Mouse (Mus musculus) limb, embryonic 10.5 days (tissue): ENCODE measurements around the gene Ushbp1. TPM values are rescaled to one million over a fixed set of nuclear protein-coding genes. Genes with fewer than 3 reads are reported as not detected.
"Not testable (repeated sequence)": the region's sequence is repeated elsewhere in the genome, so short reads cannot be mapped to it uniquely, and the experiment has no call there.

Experiments
- DNase-seq: peaks from one replicate; pipeline ENCODE4 v3.0.0-alpha.2; 2017; ENCODE audit warnings: low spot score
- H3K27ac ChIP-seq: fragments of 300-500 bp; sonication (generic); 2 replicates; pipeline ENCODE4 v1.5.1; 2016; ENCODE audit warnings: mild to moderate bottlenecking
- H3K27me3 ChIP-seq: fragments of 300-500 bp; sonication (generic); 2 replicates; pipeline ENCODE4 v1.6.1; 2016; ENCODE audit warnings: low read depth, mild to moderate bottlenecking; ENCODE audit not compliant: poor library complexity, severe bottlenecking
- H3K36me3 ChIP-seq: fragments of 300-500 bp; sonication (generic); 2 replicates; pipeline ENCODE4 v1.6.1; 2016; ENCODE audit warnings: mild to moderate bottlenecking, moderate library complexity
- H3K4me1 ChIP-seq: fragments of 300-500 bp; sonication (generic); 2 replicates; pipeline ENCODE4 v1.6.1; 2016
- H3K4me3 ChIP-seq: fragments of 300-500 bp; sonication (generic); 2 replicates; pipeline ENCODE4 v1.5.1; 2016; ENCODE audit warnings: mild to moderate bottlenecking, moderate library complexity
- H3K9me3 ChIP-seq: fragments of 300-500 bp; sonication (generic); replicated peaks from 2 replicates; pipeline ENCODE4 v1.6.1; 2016; ENCODE audit warnings: mild to moderate bottlenecking
- WGBS: fragments of 180-500 bp; shearing (Covaris S2); methylation state at CpG from one replicate; pipeline ENCODE4 v1.1.7; 2016; 5-methylcytosine and 5-hydroxymethylcytosine counted together
- polyA plus RNA-seq: library from polyadenylated mRNA; unstranded; fragments of >200 nt; fragmentation: Nextera tagmentation; extraction: Ambion mirVana; gene quantifications from 2 replicates; pipeline ENCODE4 v1.2.1, GENCODE M21; 2016

Gene Ushbp1
- 6.6 and 6.9 TPM in 2 replicates for polyA plus RNA-seq

DNA sequence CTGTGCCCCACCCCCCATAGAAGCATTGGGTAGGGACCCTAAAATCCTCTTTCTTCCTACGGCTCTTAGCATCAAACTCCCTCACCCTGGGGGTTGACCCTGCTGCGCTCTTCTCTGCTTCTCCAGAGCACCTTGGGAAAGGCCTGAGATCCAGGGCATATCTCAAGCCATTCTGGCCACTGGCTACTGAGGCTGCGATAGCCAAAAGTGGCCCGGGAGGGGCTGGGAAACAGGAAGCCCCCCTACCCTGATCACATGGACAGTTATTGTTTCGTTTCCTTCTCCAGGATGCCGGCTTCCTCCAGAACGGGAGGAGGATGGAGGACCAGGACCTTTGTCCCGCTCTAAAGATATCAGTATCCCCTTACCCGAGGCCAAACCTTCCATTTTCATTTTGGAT is at the start of gene Ushbp1:
Ushbp1 (minus strand) TSS at position 174 of the 400 bp plus-strand sequence.
- Histone ChIP-seq H3K27ac (peak within 1 kb of the TSS; percentile 88), H3K9me3 (no peaks in the 10 kb centered on the region), H3K4me1 (peaks cover 28% of the 10 kb centered on the region), H3K4me3 (peak within 1 kb of the TSS; percentile 85), H3K36me3 (peaks cover 22% of the 10 kb centered on the region), H3K27me3 (no peaks in the 10 kb centered on the region)
- 89% methylated on average over 9 of the region's 9 CpGs for WGBS
- DNase-seq, result no peak

DNA sequence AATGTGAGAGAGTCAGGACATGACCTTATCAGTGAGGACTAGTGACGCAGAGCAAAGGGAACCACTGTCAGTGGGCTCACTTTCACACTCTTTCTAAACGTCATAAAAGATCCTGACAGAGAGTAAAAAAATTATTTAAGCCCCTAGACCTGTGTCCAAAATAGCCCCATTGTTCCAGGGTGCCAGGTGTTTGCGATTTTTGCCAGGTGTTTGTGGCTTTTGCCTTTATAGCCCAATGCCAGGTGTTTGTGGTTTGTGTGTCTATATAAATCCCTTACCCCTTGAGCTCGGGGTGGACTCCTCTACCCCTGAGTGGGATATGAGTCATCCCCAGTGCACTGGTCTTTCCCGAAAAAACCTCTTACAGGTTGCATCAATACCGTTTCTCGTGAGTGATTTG is 49.5 kb upstream of the Ushbp1 start:
- WGBS, result 85% methylated on average over 7 of the region's 7 CpGs
- Histone ChIP-seq H3K27ac (no peak overlapping the region), H3K9me3 (no peaks in the 10 kb centered on the region), H3K27me3 (peaks cover 17% of the 10 kb centered on the region), H3K4me3 (no peak overlapping the region), H3K36me3 (no peaks in the 10 kb centered on the region), H3K4me1 (peaks cover 3% of the 10 kb centered on the region; the same call in 1 of the 2 replicates)
- DNase-seq, result no peak

DNA sequence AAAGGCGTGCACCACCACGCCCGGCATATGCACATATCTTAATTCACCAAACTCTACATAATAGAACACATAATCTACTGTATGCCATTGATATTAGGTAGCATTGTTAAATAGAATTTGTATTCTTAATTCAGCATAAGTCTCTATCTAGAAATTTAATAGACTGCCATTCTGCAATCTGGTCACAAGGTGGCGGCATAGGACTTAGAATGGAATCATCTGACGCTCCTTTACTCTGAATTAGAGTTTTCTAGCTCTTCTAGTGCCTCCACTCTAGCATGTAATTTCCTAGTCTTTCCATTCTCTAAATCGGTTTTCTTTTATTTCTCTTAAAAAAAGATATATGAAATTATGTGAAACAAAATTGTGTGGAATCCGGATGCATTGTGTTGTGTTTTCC is 45.8 kb upstream of the Ushbp1 start:
- H3K27ac ChIP-seq, result no peak overlapping the region
- DNase-seq, result peak; percentile 65
- H3K9me3 ChIP-seq, result no peaks in the 10 kb centered on the region
- no peak overlapping the region for H3K4me3 ChIP-seq
- no peaks in the 10 kb centered on the region for H3K36me3 ChIP-seq
- under 1% methylated on average over 7 of the region's 7 CpGs for WGBS
- peaks cover 17% of the 10 kb centered on the region for H3K27me3 ChIP-seq
- peaks cover 3% of the 10 kb centered on the region; the same call in 1 of the 2 replicates for H3K4me1 ChIP-seq

DNA sequence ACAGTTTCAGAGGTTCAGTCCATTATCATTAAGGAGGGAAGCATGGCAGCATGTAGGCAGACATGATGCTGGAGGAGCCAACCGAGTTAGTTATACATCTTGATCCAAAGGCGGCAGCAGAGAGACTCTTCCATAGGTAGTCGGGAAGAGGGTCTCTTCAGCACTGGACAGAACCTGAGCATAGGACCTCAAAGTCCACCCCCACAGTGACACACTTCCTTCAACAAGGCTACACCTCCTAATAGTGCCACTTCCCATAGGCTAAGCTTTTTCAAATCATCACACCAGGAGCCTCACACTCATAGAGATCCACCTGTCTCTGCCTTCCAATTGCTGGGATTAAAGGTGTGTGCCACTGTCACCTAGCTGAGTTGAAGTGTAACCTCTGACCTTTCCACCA is 41.4 kb upstream of the Ushbp1 start:
- no peaks in the 10 kb centered on the region for H3K9me3 ChIP-seq
- H3K27ac ChIP-seq, result no peak overlapping the region
- H3K4me3 ChIP-seq, result no peak overlapping the region
- H3K4me1 ChIP-seq, result peaks cover 3% of the 10 kb centered on the region; the same call in 1 of the 2 replicates
- 61% methylated on average over 3 of the region's 3 CpGs for WGBS
- peaks cover 3% of the 10 kb centered on the region for H3K27me3 ChIP-seq
- no peaks in the 10 kb centered on the region for H3K36me3 ChIP-seq
- no peak for DNase-seq

DNA sequence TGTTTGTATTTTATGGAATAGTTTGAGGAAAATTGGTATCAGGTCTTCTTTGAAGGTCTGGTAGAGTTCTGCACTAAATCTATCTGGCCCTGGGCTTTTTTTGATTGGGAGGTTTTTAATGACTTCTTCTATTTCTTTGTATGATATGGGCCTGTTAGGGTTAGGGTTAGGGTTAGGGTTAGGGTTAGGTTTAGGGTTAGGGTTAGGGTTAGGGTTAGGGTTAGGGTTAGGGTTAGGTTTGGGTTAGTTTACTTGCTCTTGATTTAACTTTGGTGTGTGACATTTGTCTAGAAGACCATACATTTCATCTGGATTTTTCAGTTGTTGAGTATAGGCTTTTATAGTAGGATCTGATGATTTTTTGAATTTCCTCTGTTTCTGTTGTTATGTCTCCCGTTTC is 37.3 kb upstream of the Ushbp1 start:
- H3K9me3 ChIP-seq, H3K4me3 ChIP-seq, H3K27me3 ChIP-seq, H3K36me3 ChIP-seq, DNase-seq, H3K4me1 ChIP-seq, H3K27ac ChIP-seq: not testable (repeated sequence)
- 91% methylated on average over 1 of the region's 1 CpGs for WGBS

DNA sequence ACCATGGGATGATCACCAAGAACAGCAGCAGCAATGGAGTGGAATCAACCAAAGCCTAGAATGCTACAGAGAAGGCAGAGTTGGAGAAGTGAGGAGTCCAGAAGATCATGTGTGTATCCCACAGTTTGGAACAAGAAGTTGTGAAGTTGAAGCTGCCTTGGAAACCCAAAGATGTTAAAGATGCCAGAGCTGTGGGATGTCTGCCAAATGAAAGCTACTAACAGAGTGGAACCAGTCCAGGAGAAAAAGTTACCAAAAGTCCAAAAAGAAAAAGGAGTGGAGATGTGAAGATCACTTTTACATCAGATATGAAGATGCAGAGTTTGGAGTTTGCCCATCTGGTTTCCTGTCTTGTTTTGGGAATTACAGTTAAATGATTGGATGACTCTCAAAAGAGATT is 26.5 kb upstream of the Ushbp1 start:
- H3K27me3 ChIP-seq, result no peaks in the 10 kb centered on the region
- no peaks in the 10 kb centered on the region for H3K4me1 ChIP-seq
- no peaks in the 10 kb centered on the region for H3K9me3 ChIP-seq
- no peak overlapping the region for H3K4me3 ChIP-seq
- DNase-seq, result no peak
- H3K36me3 ChIP-seq, result no peaks in the 10 kb centered on the region
- no peak overlapping the region for H3K27ac ChIP-seq

DNA sequence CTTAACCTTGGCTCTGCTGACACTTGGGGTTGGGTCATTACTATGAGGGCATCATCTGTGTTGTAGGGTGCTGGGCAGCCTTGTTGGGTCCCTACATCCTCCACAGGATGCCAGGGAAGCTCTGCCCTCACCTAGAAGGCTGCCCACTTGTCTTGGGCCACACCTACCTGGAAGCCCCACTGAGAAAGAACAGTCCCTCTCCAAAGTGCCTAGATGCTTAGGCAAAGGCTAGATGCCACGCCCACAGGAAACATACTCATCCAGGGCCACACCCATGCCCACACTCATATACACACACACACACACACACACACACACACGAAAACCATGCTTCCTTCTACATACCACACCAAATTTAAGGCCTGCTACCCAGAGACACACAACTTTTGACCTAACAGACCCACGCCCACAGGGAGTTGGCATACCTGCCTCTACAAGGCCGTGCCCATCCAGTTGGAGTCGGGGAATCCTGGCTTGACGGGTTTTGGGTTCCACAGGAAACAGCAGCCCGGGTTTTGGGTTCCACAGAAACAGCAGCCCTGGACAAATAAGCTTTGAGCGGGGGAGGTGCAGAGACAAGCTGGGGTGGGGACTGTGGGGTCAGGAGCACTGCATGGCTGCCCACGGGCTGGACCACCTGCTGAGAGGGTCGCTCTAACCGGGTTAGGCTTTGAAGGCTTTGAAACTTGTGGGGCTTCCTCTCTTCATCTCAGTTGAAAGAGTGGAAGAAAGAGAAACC is 16.1 kb upstream of the Ushbp1 start:
- Histone ChIP-seq H3K4me1 (peaks cover 20% of the 10 kb centered on the region), H3K27ac (no peak overlapping the region), H3K4me3 (no peak overlapping the region), H3K9me3 (no peaks in the 10 kb centered on the region), H3K36me3 (peaks cover 31% of the 10 kb centered on the region), H3K27me3 (no peaks in the 10 kb centered on the region)
- WGBS, result 57% methylated on average over 11 of the region's 11 CpGs
- DNase-seq, result no peak

DNA sequence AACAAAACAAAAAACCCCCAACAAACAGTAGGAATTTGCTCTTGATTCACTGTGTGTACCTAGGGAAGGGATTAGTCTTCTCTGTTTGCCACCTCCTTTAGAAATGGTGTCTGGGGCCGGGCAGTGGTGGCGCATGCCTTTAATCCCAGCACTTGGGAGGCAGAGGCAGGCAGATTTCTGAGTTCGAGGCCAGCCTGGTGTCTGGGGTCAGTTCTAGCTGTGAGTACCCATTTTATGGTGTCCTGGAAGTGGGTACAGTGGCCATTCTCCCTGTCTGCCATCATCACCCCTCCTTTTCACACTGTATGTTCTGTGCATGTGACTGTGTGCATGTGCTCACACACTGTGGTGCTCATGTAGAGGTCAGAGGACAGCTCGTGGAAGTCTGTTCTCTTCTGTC is 12.6 kb upstream of the Ushbp1 start:
- Histone ChIP-seq H3K27ac (no peak overlapping the region), H3K27me3 (no peaks in the 10 kb centered on the region), H3K36me3 (peaks cover 43% of the 10 kb centered on the region), H3K4me3 (no peak overlapping the region), H3K9me3 (no peaks in the 10 kb centered on the region), H3K4me1 (peaks cover 34% of the 10 kb centered on the region)
- 92% methylated on average over 4 of the region's 4 CpGs for WGBS
- no peak for DNase-seq

DNA sequence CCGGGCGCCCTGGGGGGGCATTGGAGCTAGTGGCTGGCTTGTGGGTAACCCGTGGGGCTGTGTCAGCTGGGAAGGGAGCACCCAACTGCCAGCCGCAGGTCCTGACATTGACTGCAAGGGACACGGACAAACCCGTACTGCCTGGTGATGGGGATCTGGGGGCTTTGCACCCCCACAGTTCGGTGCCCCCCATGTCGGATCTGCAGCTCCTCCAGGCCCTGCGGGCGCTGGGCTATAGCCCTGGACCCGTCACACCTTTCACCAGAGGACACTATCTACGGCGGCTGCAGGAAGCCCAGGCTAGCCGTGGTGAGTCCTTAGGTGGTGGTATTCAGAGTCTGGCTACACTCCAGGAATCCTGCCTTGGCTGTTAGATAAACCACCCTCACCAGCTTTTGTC is 11.8 kb upstream of the Ushbp1 start:
- peaks cover 50% of the 10 kb centered on the region for H3K36me3 ChIP-seq
- peaks cover 34% of the 10 kb centered on the region for H3K4me1 ChIP-seq
- H3K27me3 ChIP-seq, result no peaks in the 10 kb centered on the region
- H3K27ac ChIP-seq, result no peak overlapping the region
- WGBS, result 92% methylated on average over 14 of the region's 14 CpGs
- H3K4me3 ChIP-seq, result peak overlapping the region; percentile 80; the same call in 1 of the 2 replicates
- H3K9me3 ChIP-seq, result no peaks in the 10 kb centered on the region
- DNase-seq, result peak; percentile 29

DNA sequence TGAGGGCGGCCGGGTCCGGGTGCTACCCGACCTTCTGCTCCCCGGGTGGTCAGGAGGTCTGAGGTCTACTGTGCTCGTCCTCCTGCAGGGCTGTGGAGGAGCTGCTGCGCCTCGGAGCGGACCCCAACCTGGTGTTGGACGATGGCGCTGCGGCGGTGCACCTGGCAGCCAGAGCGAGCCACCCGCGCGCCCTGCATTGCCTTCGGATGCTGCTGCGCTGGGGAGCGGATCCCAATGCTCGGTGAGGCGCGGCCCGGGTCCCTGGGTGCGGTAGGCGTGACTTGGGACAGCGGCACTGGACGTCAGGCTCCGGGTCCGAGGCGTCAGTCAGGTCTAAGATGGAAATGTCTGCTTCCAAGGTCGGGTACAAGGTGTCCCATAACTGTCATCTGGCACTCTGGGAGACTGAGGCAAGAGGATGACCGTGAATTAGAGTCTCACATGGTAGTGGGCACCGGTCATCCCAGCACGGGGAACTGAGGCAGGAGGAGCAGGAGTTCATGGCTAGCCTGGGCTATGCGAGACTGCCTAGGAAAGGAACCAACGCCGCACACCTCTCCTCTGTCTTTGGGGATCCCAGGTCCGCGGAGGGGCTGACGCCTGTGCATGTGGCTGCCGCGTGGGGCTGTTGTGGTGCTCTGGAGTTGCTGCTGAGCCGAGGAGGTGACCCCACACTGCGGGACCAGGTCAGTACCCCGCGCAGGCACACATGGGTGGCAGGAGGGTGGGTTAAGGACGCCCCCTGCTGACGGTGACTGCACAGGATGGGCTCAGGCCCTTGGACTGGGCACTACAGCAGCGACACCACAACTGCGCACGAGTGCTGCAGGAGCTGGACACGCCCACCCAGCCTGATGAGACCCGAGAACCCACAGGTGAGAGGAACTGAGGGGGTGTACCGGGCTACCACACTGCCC is 10.8 kb upstream of the Ushbp1 start:
- peak; percentile 87 for DNase-seq
- Histone ChIP-seq H3K9me3 (no peaks in the 10 kb centered on the region), H3K36me3 (peaks cover 53% of the 10 kb centered on the region), H3K27me3 (no peaks in the 10 kb centered on the region), H3K4me1 (peaks cover 27% of the 10 kb centered on the region), H3K27ac (peak overlapping the region; percentile 89), H3K4me3 (peak overlapping the region; percentile 80)
- under 1% methylated on average over 55 of the region's 55 CpGs for WGBS

DNA sequence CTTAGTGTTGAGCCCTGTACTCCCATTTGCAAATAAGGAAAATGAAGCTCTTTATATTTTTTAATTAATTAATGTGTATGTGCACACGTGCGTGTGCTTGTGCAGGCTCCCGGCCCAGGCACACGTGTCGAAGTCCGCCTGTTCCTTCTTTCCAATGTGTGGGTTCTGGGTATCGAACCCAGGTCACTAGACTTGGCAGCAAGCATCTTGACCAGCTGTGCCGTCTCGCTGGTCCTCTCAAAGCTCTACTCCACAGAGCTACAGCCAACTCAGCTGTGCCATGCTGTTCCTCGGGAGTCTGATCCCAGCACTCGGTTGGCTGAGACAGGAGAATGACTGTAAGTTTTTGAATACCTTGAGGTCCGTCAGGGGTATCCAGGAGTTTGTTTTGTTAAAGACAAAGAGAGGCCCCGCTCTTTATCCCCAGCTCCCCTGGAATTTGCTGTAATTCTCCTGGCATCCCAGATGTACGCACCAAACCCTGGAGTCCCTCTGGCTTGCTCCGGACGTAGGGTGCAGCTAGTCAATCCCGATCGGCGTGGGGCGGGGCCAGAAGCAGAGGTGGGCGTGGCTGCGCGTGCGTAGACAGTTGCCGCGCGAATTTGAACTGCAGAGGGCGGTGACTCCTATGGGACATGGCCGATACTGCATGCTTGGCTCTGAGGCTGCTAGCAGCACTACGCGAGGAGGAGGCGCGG is 9.9 kb upstream of the Ushbp1 start, which contains the start of gene Ankle1:
Ankle1 (plus strand) TSS at position 610 of the 698 bp plus-strand sequence.
- Histone ChIP-seq H3K9me3 (no peaks in the 10 kb centered on the region), H3K4me1 (peaks cover 27% of the 10 kb centered on the region), H3K27ac (peak within 1 kb of the TSS; percentile 89), H3K27me3 (no peaks in the 10 kb centered on the region), H3K36me3 (peaks cover 59% of the 10 kb centered on the region), H3K4me3 (peak within 1 kb of the TSS; percentile 80)
- WGBS, result 17% methylated on average over 33 of the region's 33 CpGs
- DNase-seq, result peak; percentile 99

DNA sequence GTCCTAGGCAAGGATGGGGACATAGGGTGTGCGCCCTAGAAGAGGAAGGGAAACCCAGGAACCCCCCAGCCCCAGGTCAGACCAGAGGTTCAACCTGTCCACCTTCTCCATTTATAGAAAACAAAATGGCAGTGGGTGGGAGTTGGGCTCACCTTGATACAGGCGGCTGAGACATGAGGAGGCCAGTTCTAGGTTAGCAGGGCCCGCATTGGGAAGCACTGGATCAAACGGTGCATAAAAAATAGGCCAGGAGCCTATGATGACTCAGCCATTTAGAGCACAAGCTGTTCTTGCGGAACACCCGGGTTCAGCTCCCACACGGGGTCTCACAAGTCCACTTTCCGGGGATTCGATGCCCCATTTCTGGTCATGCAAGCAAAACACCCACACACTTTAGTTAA is 9.3 kb upstream of the Ushbp1 start:
- H3K9me3 ChIP-seq, result no peaks in the 10 kb centered on the region
- no peaks in the 10 kb centered on the region for H3K27me3 ChIP-seq
- peaks cover 60% of the 10 kb centered on the region for H3K36me3 ChIP-seq
- H3K4me1 ChIP-seq, result peaks cover 27% of the 10 kb centered on the region
- H3K4me3 ChIP-seq, result peak overlapping the region; percentile 80; the same call in 1 of the 2 replicates
- DNase-seq, result peak; percentile 31
- 0 out of 2 replicates have a peak overlapping the region, but pooled peaks have one; percentile 89 for H3K27ac ChIP-seq
- WGBS, result 89% methylated on average over 9 of the region's 9 CpGs
